Mouse (Mus musculus): ENCODE measurements around the gene Gpr179. TPM values are rescaled to one million over a fixed set of nuclear protein-coding genes. Genes with fewer than 3 reads are reported as not detected.
"Not testable (repeated sequence)": the region's sequence is repeated elsewhere in the genome, so short reads cannot be mapped to it uniquely, and the experiment has no call there.

The Gpr179 gene
- polyA plus RNA-seq, 1 experiment from 2014 or later, result 0.15 TPM

- no peak overlapping the region for H3K9ac ChIP-seq
- no peaks in the 10 kb centered on the region for H3K9me3 ChIP-seq
- H3K4me2 ChIP-seq, result no peak overlapping the region
- H3K4me3 ChIP-seq, result no peak overlapping the region
- peak overlapping the region; percentile 48 for H3K27ac ChIP-seq
- 78% methylated on average over 6 of the region's 6 CpGs for WGBS
- H3K36me3 ChIP-seq, result peaks cover 36% of the 10 kb centered on the region
- H3K4me1 ChIP-seq, result peaks cover 13% of the 10 kb centered on the region; the same call in 1 of the 2 replicates
- no peak for ATAC-seq (ENCODE audit: insufficient number of reproducible peaks, insufficient read depth, low FRiP score, low TSS enrichment, low read depth)
- no peaks in the 10 kb centered on the region for H3K27me3 ChIP-seq
Observed at GRCm38 (mm10) chr11:97372159-97372864, 20.4 kb upstream of the Gpr179 start.

DNA sequence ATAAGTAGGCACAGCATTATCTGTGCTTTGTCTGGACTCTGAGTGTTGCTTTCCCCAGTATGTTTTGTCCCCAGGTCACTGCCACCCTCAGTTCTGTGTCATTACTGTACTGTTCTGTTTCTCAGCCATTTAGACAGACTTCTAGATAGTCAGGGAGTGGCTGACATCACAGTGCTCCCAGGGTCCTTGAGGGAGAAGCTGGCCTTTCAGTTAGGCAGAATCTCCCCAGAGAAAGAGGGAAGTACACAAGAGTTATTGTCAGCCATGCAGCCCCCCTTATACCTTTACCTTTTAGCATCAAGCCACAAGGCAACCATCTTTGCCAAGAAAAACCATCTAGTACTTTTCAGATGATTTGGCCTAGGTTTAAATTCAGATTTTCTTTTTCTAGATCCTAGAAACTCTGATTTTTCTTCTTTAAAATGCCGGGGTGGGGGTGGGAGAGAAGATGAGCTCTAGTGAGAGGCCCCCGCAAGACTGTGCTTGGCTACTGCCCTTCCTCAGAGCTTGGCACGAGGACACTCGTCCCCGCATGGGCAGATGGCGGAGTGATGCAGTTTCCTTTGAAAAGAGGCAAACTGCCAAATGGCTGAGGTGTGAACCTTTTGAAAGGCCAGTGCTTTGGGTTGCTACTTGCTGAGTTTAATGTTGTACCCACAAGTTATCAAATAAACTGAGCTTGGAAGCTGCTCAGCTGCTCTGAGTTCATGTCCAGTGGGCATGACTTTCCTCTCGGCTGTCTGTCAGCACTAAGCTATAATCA lies 18.6 kb upstream of the Gpr179 start:
- ATAC-seq (ENCODE audit: insufficient number of reproducible peaks, insufficient read depth, low FRiP score, low TSS enrichment, low read depth), result no peak
- Histone ChIP-seq H3K4me3 (no peak overlapping the region), H3K27ac (no peak overlapping the region), H3K4me2 (no peak overlapping the region), H3K36me3 (peaks cover 23% of the 10 kb centered on the region), H3K9ac (no peak overlapping the region), H3K27me3 (no peaks in the 10 kb centered on the region), H3K4me1 (peaks cover 18% of the 10 kb centered on the region), H3K9me3 (no peaks in the 10 kb centered on the region)
- 86% methylated on average over 7 of the region's 7 CpGs for WGBS

GRCm38 (mm10) chr11:97368501-97368900 lies 16.6 kb upstream of the Gpr179 start:
- peaks cover 38% of the 10 kb centered on the region for H3K4me1 ChIP-seq
- no peak overlapping the region for H3K4me3 ChIP-seq
- H3K4me2 ChIP-seq, result no peak overlapping the region
- no peaks in the 10 kb centered on the region for H3K27me3 ChIP-seq
- no peak for ATAC-seq (ENCODE audit: insufficient number of reproducible peaks, insufficient read depth, low FRiP score, low TSS enrichment, low read depth)
- no peak overlapping the region for H3K9ac ChIP-seq
- H3K36me3 ChIP-seq, result peaks cover 8% of the 10 kb centered on the region
- no peaks in the 10 kb centered on the region for H3K9me3 ChIP-seq
- no peak overlapping the region for H3K27ac ChIP-seq
- WGBS, result 71% methylated on average over 5 of the region's 5 CpGs

DNA sequence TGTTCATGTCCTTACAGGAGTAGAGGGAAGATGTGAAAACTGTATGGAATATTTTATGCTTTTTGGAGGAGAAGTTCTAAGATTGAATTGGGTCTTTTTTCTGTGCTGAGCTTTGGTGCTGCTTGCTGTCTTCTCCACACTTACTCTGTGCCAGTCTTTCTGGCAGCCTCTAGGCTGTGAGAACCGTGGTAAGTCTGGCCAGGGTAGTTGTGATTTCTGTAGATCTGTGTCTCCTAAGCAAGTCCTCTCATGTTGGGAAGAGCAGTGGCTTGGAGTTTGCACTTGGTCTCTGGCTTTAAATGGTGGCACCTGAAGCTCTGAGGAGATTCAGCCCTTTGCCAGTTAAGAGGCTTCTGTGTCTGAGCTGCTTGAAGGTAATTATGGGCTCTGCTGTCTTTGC lies 13.7 kb upstream of the Gpr179 start:
- no peaks in the 10 kb centered on the region for H3K27me3 ChIP-seq
- H3K9ac ChIP-seq, result peak overlapping the region; percentile 44; the same call in 1 of the 2 replicates
- H3K4me1 ChIP-seq, result peaks cover 33% of the 10 kb centered on the region
- peak overlapping the region; percentile 28; the same call in 1 of the 2 replicates for H3K27ac ChIP-seq
- peak overlapping the region; percentile 90 for H3K4me2 ChIP-seq
- WGBS, result 39% methylated on average over 1 of the region's 1 CpGs
- H3K9me3 ChIP-seq, result no peaks in the 10 kb centered on the region
- ATAC-seq (ENCODE audit: insufficient number of reproducible peaks, insufficient read depth, low FRiP score, low TSS enrichment, low read depth), result no peak
- peak overlapping the region; percentile 97; the same call in 1 of the 2 replicates for H3K4me3 ChIP-seq
- H3K36me3 ChIP-seq, result peaks cover 2% of the 10 kb centered on the region; the same call in 1 of the 2 replicates

GRCm38 (mm10) chr11:97363644-97363995 lies 11.7 kb upstream of the Gpr179 start:
- Histone ChIP-seq H3K4me3 (peak overlapping the region; percentile 97), H3K9me3 (no peaks in the 10 kb centered on the region), H3K9ac (peak overlapping the region; percentile 98), H3K27ac (no peak overlapping the region), H3K4me1 (peaks cover 33% of the 10 kb centered on the region), H3K4me2 (peak overlapping the region; percentile 90), H3K27me3 (no peaks in the 10 kb centered on the region), H3K36me3 (peaks cover 2% of the 10 kb centered on the region; the same call in 1 of the 2 replicates)
- no peak for ATAC-seq (ENCODE audit: insufficient number of reproducible peaks, insufficient read depth, low FRiP score, low TSS enrichment, low read depth)
- under 1% methylated on average over 7 of the region's 7 CpGs for WGBS

DNA sequence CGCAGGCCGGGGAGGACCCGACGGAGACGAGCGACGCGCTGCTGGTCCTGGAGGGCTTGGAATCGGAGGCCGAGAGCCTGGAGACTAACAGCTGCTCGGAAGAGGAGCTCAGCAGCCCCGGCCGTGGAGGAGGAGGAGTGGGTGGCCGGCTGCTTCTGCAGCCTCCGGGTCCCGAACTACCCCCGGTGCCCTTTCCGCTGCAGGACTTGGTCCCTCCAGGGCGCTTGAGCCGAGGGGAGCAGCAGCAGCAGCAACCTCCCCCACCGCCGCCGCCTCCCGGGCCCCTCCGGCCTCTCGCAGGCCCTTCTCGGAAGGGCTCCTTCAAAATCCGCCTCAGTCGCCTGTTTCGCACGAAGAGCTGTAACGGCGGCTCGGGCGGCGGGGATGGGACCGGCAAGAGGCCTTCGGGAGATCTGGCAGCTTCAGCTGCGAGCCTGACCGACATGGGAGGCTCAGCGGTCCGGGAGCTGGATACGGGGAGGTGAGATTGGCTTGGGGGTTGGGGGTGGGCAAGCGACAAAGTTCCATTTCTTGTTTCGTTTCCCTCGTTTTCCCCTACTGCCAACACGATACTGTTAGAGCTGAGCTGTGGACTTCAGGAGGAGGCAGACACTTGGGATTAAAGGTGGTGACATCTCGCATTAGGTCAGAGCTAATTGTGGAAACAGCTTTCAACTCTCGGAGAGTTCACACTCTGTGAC lies 11.2 kb upstream of the Gpr179 start:
- H3K4me3 ChIP-seq, result peak overlapping the region; percentile 97
- WGBS, result under 1% methylated on average over 47 of the region's 49 CpGs
- peaks cover 2% of the 10 kb centered on the region; the same call in 1 of the 2 replicates for H3K36me3 ChIP-seq
- no peaks in the 10 kb centered on the region for H3K9me3 ChIP-seq
- H3K27me3 ChIP-seq, result no peaks in the 10 kb centered on the region
- peak overlapping the region; percentile 98 for H3K9ac ChIP-seq
- H3K4me1 ChIP-seq, result peaks cover 32% of the 10 kb centered on the region
- H3K27ac ChIP-seq, result peak overlapping the region; percentile 87
- ATAC-seq (ENCODE audit: insufficient number of reproducible peaks, insufficient read depth, low FRiP score, low TSS enrichment, low read depth), result no peak
- peak overlapping the region; percentile 90 for H3K4me2 ChIP-seq

GRCm38 (mm10) chr11:97362649-97362942 lies 10.7 kb upstream of the Gpr179 start:
- peaks cover 29% of the 10 kb centered on the region for H3K4me1 ChIP-seq
- WGBS, result 0% methylated on average over 22 of the region's 39 CpGs
- H3K27me3 ChIP-seq, result no peaks in the 10 kb centered on the region
- ATAC-seq (ENCODE audit: insufficient number of reproducible peaks, insufficient read depth, low FRiP score, low TSS enrichment, low read depth), result peak; percentile 26; the same call in 1 of the 2 replicates
- no peaks in the 10 kb centered on the region for H3K9me3 ChIP-seq
- peak overlapping the region; percentile 98 for H3K9ac ChIP-seq
- H3K4me3 ChIP-seq, result peak overlapping the region; percentile 97
- peak overlapping the region; percentile 87 for H3K27ac ChIP-seq
- 0 out of 2 replicates have a peak, but pooled peaks cover 2% of the 10 kb centered on the region for H3K36me3 ChIP-seq
- peak overlapping the region; percentile 90 for H3K4me2 ChIP-seq

GRCm38 (mm10) chr11:97361948-97362648 lies 10.2 kb upstream of the Gpr179 start, which contains the start of gene Socs7:
Gene Socs7 (plus strand): TSS chr11:97362551.
- ATAC-seq (ENCODE audit: insufficient number of reproducible peaks, insufficient read depth, low FRiP score, low TSS enrichment, low read depth), result peak; percentile 94
- Histone ChIP-seq H3K36me3 (0 out of 2 replicates have a peak, but pooled peaks cover 2% of the 10 kb centered on the region), H3K4me2 (peak within 1 kb of the TSS; percentile 90), H3K9me3 (no peaks in the 10 kb centered on the region), H3K27me3 (no peaks in the 10 kb centered on the region), H3K4me1 (peaks cover 29% of the 10 kb centered on the region), H3K9ac (peak within 1 kb of the TSS; percentile 98), H3K27ac (peak within 1 kb of the TSS; percentile 87), H3K4me3 (peak within 1 kb of the TSS; percentile 97)
- under 1% methylated on average over 19 of the region's 81 CpGs for WGBS

DNA sequence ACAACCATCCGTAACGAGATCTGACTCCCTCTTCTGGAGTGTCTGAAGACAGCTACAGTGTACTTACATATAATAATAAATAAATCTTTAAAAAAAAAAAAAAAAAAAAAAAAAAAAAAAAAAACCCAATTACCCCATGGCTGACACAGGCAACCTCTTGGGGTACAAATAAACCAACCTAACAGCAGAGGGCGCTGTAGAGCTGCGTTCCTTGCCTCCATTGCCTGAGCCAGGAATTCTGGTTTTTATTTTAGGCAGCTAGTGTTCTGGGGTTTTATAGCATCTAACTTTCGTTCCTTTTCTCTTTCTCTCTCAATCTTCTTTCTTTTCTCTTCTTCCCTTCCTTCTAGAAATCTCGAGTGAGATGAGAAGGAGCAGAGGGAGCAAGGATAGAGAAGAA lies 5.8 kb upstream of the Gpr179 start:
- not testable (repeated sequence) for H3K9ac ChIP-seq; H3K27me3 ChIP-seq; H3K4me3 ChIP-seq; H3K36me3 ChIP-seq; H3K4me2 ChIP-seq; H3K4me1 ChIP-seq; H3K9me3 ChIP-seq; H3K27ac ChIP-seq; ATAC-seq (ENCODE audit: insufficient number of reproducible peaks, insufficient read depth, low FRiP score, low TSS enrichment, low read depth)
- 15% methylated on average over 5 of the region's 6 CpGs for WGBS

DNA sequence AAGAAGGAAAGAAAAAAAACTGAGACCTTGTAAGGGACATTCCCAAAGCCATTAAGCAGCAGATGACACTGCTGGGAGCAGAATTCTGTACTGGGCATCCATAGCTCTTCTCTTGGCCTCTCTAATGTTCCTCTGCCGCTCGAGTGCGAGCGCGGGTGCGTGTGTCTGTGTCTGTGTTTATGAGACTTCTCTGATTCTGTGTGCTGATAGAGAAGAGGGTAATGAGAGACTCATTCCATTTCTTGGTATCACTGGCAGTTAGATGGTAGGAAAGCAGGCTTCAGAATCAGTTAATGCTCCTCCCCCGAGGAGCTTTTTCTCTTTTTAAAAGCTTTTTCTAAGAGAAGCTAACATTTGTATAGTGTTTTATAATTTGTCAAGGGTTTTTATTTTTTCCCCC lies 3.4 kb upstream of the Gpr179 start:
- Histone ChIP-seq H3K9me3 (no peaks in the 10 kb centered on the region), H3K9ac (no peak overlapping the region), H3K4me3 (no peak overlapping the region), H3K27ac (no peak overlapping the region), H3K36me3 (no peaks in the 10 kb centered on the region), H3K4me1 (peaks cover 6% of the 10 kb centered on the region), H3K4me2 (no peak overlapping the region), H3K27me3 (no peaks in the 10 kb centered on the region)
- ATAC-seq (ENCODE audit: insufficient number of reproducible peaks, insufficient read depth, low FRiP score, low TSS enrichment, low read depth), result no peak
- 86% methylated on average over 7 of the region's 7 CpGs for WGBS

DNA sequence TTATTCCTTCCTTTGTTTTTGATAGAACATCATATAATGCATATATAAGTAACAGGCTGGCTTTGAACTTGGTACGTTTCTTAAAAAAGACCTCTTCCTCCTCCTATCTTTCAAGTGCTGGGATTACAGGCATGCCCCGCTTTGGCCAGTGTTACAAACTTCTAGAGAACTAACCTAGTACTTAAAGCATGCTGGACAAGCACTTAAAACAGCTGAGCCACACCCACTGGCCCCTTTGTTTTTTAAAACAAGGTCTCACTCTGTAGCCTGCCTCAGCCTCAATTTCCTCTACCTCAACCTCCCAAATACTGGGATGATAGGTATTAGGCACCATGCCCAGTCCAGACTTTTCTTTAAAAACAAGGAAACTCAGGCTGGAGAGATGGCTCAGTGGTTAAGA lies 2.8 kb upstream of the Gpr179 start:
- no peak for ATAC-seq (ENCODE audit: insufficient number of reproducible peaks, insufficient read depth, low FRiP score, low TSS enrichment, low read depth)
- WGBS, result 81% methylated on average over 2 of the region's 2 CpGs
- Histone ChIP-seq H3K27me3 (no peaks in the 10 kb centered on the region), H3K9me3 (no peaks in the 10 kb centered on the region), H3K36me3 (no peaks in the 10 kb centered on the region), H3K4me3 (no peak overlapping the region), H3K9ac (no peak overlapping the region), H3K4me1 (peaks cover 12% of the 10 kb centered on the region), H3K4me2 (no peak overlapping the region), H3K27ac (no peak overlapping the region)

Data from embryonic facial prominence, embryonic 13.5 days (tissue).